Mouse (Mus musculus) E14TG2a.4 (cell line): ENCODE data around the gene Slc29a1.

Source experiments
- CTCF ChIP-seq: conservative IDR thresholded peaks from 2 replicates; pipeline ENCODE4 v1.5.1; 2014; ENCODE audit warnings: low read length
- POU5F1 ChIP-seq: IDR thresholded peaks from 2 replicates; pipeline ENCODE4 v1.6.1; 2014; ENCODE audit warnings: low read length, borderline replicate concordance

- TF ChIP-seq CTCF (no peak), POU5F1 (no peak)
Observed at GRCm38 (mm10) chr17:45544001-45544872, 55.2 kb downstream of the Slc29a1 start.
